Mouse (Mus musculus): ENCODE data around the gene Rnaseh2c. TPM values are rescaled to one million over a fixed set of nuclear protein-coding genes. Genes with fewer than 3 reads are reported as not detected.

Rnaseh2c gene
- polyA plus RNA-seq, 1 experiment = 90.8 TPM

GRCm38 (mm10) chr19:5648401-5649297, 47.0 kb downstream of the Rnaseh2c start:
- Histone ChIP-seq H3K4me3 (replicated peaks) (peak overlapping the region; percentile 54), H3K36me3 (ENCODE audit: control insufficient read depth) (peaks cover 93% of the 10 kb centered on the region), H3K9me3 (ENCODE audit: control insufficient read depth, low read length) (no peaks in the 10 kb centered on the region), H3K4me1 (ENCODE audit: control insufficient read depth) (peaks cover 45% of the 10 kb centered on the region), H3K27me3 (ENCODE audit: control insufficient read depth) (no peaks in the 10 kb centered on the region)
- TF ChIP-seq GATA1 (IDR thresholded peaks at IDR 0.05; ENCODE audit: low read length) (no peak), TAL1 (IDR thresholded peaks at IDR 0.05; ENCODE audit: low read length) (no peak)

GRCm38 (mm10) chr19:5649298-5649741, 47.6 kb downstream of the Rnaseh2c start:
- no peak for TF ChIP-seq TAL1 (IDR thresholded peaks at IDR 0.05; ENCODE audit: low read length)
- no peak for TF ChIP-seq GATA1 (IDR thresholded peaks at IDR 0.05; ENCODE audit: low read length)
- peaks cover 5% of the 10 kb centered on the region for H3K9me3 ChIP-seq (ENCODE audit: control insufficient read depth, low read length)
- no peaks in the 10 kb centered on the region; the same call in 1 of the 2 replicates for H3K27me3 ChIP-seq (ENCODE audit: control insufficient read depth)
- peaks cover 93% of the 10 kb centered on the region for H3K36me3 ChIP-seq (ENCODE audit: control insufficient read depth)
- H3K4me3 ChIP-seq (replicated peaks) = peak overlapping the region; percentile 54
- peaks cover 49% of the 10 kb centered on the region for H3K4me1 ChIP-seq (ENCODE audit: control insufficient read depth)

GRCm38 (mm10) chr19:5651502-5652274, 50.0 kb downstream of the Rnaseh2c start:
- Histone ChIP-seq H3K4me3 (replicated peaks) (no peak overlapping the region), H3K9me3 (ENCODE audit: control insufficient read depth, low read length) (peaks cover 14% of the 10 kb centered on the region), H3K27me3 (ENCODE audit: control insufficient read depth) (peaks cover 7% of the 10 kb centered on the region; the same call in 1 of the 2 replicates), H3K4me1 (ENCODE audit: control insufficient read depth) (peaks cover 55% of the 10 kb centered on the region), H3K36me3 (ENCODE audit: control insufficient read depth) (peaks cover 94% of the 10 kb centered on the region)
- no peak for TF ChIP-seq GATA1 (IDR thresholded peaks at IDR 0.05; ENCODE audit: low read length)
- no peak for TF ChIP-seq TAL1 (IDR thresholded peaks at IDR 0.05; ENCODE audit: low read length)

GRCm38 (mm10) chr19:5652570-5652969, 50.9 kb downstream of the Rnaseh2c start:
- peaks cover 93% of the 10 kb centered on the region for H3K36me3 ChIP-seq (ENCODE audit: control insufficient read depth)
- H3K27me3 ChIP-seq (ENCODE audit: control insufficient read depth) = peaks cover 7% of the 10 kb centered on the region; the same call in 1 of the 2 replicates
- H3K9me3 ChIP-seq (ENCODE audit: control insufficient read depth, low read length) = peaks cover 14% of the 10 kb centered on the region
- no peak overlapping the region for H3K4me3 ChIP-seq (replicated peaks)
- TF ChIP-seq GATA1 (IDR thresholded peaks at IDR 0.05; ENCODE audit: low read length) = no peak
- no peak for TF ChIP-seq TAL1 (IDR thresholded peaks at IDR 0.05; ENCODE audit: low read length)
- peaks cover 56% of the 10 kb centered on the region for H3K4me1 ChIP-seq (ENCODE audit: control insufficient read depth)

- H3K27me3 ChIP-seq (ENCODE audit: control insufficient read depth) = peaks cover 7% of the 10 kb centered on the region; the same call in 1 of the 2 replicates
- TF ChIP-seq TAL1 (IDR thresholded peaks at IDR 0.05; ENCODE audit: low read length) = no peak
- no peak for TF ChIP-seq GATA1 (IDR thresholded peaks at IDR 0.05; ENCODE audit: low read length)
- peaks cover 14% of the 10 kb centered on the region for H3K9me3 ChIP-seq (ENCODE audit: control insufficient read depth, low read length)
- H3K4me3 ChIP-seq (replicated peaks) = peak overlapping the region; percentile 14
- peaks cover 44% of the 10 kb centered on the region for H3K4me1 ChIP-seq (ENCODE audit: control insufficient read depth)
- peaks cover 97% of the 10 kb centered on the region for H3K36me3 ChIP-seq (ENCODE audit: control insufficient read depth)
These were observed 52.5 kb downstream of the Rnaseh2c start for GRCm38 (mm10) chr19:5653969-5654719.

- Histone ChIP-seq H3K9me3 (ENCODE audit: control insufficient read depth, low read length) (peaks cover 14% of the 10 kb centered on the region), H3K36me3 (ENCODE audit: control insufficient read depth) (peaks cover 99% of the 10 kb centered on the region), H3K4me1 (ENCODE audit: control insufficient read depth) (peaks cover 44% of the 10 kb centered on the region), H3K27me3 (ENCODE audit: control insufficient read depth) (peaks cover 7% of the 10 kb centered on the region; the same call in 1 of the 2 replicates), H3K4me3 (replicated peaks) (peak overlapping the region; percentile 14)
- no peak for TF ChIP-seq GATA1 (IDR thresholded peaks at IDR 0.05; ENCODE audit: low read length)
- no peak for TF ChIP-seq TAL1 (IDR thresholded peaks at IDR 0.05; ENCODE audit: low read length)
These were observed 53.1 kb downstream of the Rnaseh2c start for GRCm38 (mm10) chr19:5654720-5655298.

Other genes starting within 250 kb of the Rnaseh2c start
- 4.6 and 4.7 TPM in 2 replicates for gene Eif1ad, start 235.1 kb upstream of the Rnaseh2c start, polyA plus RNA-seq (2012)
- 15.6 and 21.7 TPM in 2 replicates for gene Banf1, start 234.7 kb upstream of the Rnaseh2c start, polyA plus RNA-seq (2012)
- gene Sart1, start 213.2 kb upstream of the Rnaseh2c start, polyA plus RNA-seq (2012) = 15.8 and 17.4 TPM in 2 replicates
- not detected in 2 replicates for gene Tsga10ip, start 199.3 kb upstream of the Rnaseh2c start, polyA plus RNA-seq (2012)
- gene Drap1, start 176.9 kb upstream of the Rnaseh2c start, polyA plus RNA-seq (2012) = 25.1 and 29.2 TPM in 2 replicates
- 3.1 and 3.7 TPM in 2 replicates for gene AI837181, start 176.7 kb upstream of the Rnaseh2c start, polyA plus RNA-seq (2012)
- gene Fosl1, start 154.3 kb upstream of the Rnaseh2c start, polyA plus RNA-seq (2012) = 0.12 and 0.18 TPM in 2 replicates
- gene Ccdc85b, start 144.0 kb upstream of the Rnaseh2c start, polyA plus RNA-seq (2012) = 0.54 and 0.57 TPM in 2 replicates
- gene Fibp, start 141.3 kb upstream of the Rnaseh2c start, polyA plus RNA-seq (2012) = 2.4 and 11.7 TPM in 2 replicates
- gene Ctsw, start 133.4 kb upstream of the Rnaseh2c start, polyA plus RNA-seq (2012) = not detected in 2 replicates
- 0.03 and 0.04 TPM in 2 replicates for gene Efemp2, start 127.9 kb upstream of the Rnaseh2c start, polyA plus RNA-seq (2012)
- gene Mus81, start 113.5 kb upstream of the Rnaseh2c start, polyA plus RNA-seq (2012) = 5.2 and 9.4 TPM in 2 replicates
- 151 and 164 TPM in 2 replicates for gene Cfl1, start 111.4 kb upstream of the Rnaseh2c start, polyA plus RNA-seq (2012)
- 0.10 and 0.18 TPM in 2 replicates for gene 1700020D05Rik, start 98.1 kb upstream of the Rnaseh2c start, polyA plus RNA-seq (2012)
- 1.3 and 1.5 TPM in 2 replicates for gene Snx32, start 91.3 kb upstream of the Rnaseh2c start, polyA plus RNA-seq (2012)
- 0.01 TPM in 2 replicates for gene Ovol1, start 41.2 kb upstream of the Rnaseh2c start, polyA plus RNA-seq (2012)
- 0.19 and 0.20 TPM in 2 replicates for gene Ap5b1, start 33.8 kb upstream of the Rnaseh2c start, polyA plus RNA-seq (2012)
- gene Kat5, start 8.4 kb downstream of the Rnaseh2c start, polyA plus RNA-seq (2012) = 6.0 and 7.0 TPM in 2 replicates
- 4.1 and 6.0 TPM in 2 replicates for gene Rela, start 35.6 kb downstream of the Rnaseh2c start, polyA plus RNA-seq (2012)
- 63.2 and 69.8 TPM in 2 replicates for gene Sipa1, start 61.8 kb downstream of the Rnaseh2c start, polyA plus RNA-seq (2012)
- gene Map3k11, start 86.9 kb downstream of the Rnaseh2c start, polyA plus RNA-seq (2012) = 18.5 and 20.2 TPM in 2 replicates
- gene Pcnx3, start 87.0 kb downstream of the Rnaseh2c start, polyA plus RNA-seq (2012) = 43.8 and 46.7 TPM in 2 replicates
- gene Kcnk7, start 102.5 kb downstream of the Rnaseh2c start, polyA plus RNA-seq (2012) = 0.04 and 0.06 TPM in 2 replicates
- gene Ehbp1l1, start 124.4 kb downstream of the Rnaseh2c start, polyA plus RNA-seq (2012) = 88.4 and 106 TPM in 2 replicates
- gene Fam89b, start 127.8 kb downstream of the Rnaseh2c start, polyA plus RNA-seq (2012) = 33.0 and 41.0 TPM in 2 replicates
- gene Ltbp3, start 139.0 kb downstream of the Rnaseh2c start, polyA plus RNA-seq (2012) = 0.06 and 0.09 TPM in 2 replicates
- 8.2 TPM in 2 replicates for gene Scyl1, start 169.5 kb downstream of the Rnaseh2c start, polyA plus RNA-seq (2012)